Mouse (Mus musculus): Measurements from ENCODE around the gene Nmi. TPM values are rescaled to one million over a fixed set of nuclear protein-coding genes. Genes with fewer than 3 reads are reported as not detected.

The Nmi gene
- polyA plus RNA-seq, 1 experiment from 2014 or later = 16.4 TPM

DNA sequence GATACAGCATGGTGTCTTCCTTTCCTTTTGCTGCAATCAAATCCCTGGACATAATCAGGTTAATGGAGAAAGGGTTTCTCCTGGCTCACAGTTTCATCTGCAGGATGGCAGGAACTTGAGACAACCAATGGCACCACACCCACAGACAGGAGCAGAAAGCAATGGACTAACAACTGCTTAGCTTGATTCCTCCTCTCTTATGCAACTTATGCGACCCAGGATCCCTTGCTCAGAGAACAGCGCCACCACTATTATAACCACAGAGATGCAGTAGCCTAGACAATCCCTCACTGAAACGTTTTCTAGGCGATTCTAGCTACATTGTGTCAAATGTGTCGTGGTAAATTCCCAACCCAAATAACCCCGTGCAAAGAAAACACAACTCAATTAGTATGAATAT, 36.3 kb downstream of the Nmi start:
- peaks cover 17% of the 10 kb centered on the region for H3K4me1 ChIP-seq
- H3K27ac ChIP-seq = no peak overlapping the region
- WGBS = 72% methylated on average over 6 of the region's 6 CpGs
- no peak for ATAC-seq (replicated peaks; ENCODE audit: low FRiP score)
- no peak overlapping the region for H3K9ac ChIP-seq
- H3K27me3 ChIP-seq = no peaks in the 10 kb centered on the region
- no peaks in the 10 kb centered on the region for H3K36me3 ChIP-seq
- no peak overlapping the region for H3K4me2 ChIP-seq
- H3K9me3 ChIP-seq (replicated peaks) = no peaks in the 10 kb centered on the region
- no peak overlapping the region for H3K4me3 ChIP-seq (replicated peaks)

DNA sequence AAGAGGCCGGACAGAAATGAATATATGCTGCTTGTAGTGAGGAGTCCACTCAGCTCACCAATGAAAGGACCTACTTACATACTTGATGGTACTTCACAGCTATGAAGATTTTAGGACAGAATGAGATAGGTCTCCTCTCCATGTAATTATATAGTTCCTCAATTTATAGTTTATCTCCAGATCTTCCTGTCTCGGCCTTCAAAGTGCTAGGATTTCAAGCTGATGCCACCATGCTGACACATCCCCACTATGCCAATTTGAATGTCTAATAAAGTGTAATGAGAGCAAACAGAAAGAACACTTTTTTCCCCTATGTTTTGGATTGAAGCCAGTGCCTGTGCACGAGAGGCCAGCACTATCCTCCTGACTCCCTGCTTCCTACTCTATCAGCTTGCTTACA, 36.7 kb downstream of the Nmi start:
- peaks cover 17% of the 10 kb centered on the region for H3K4me1 ChIP-seq
- whole genome bisulfite sequencing = 78% methylated on average over 3 of the region's 3 CpGs
- no peak overlapping the region for H3K27ac ChIP-seq
- no peak overlapping the region for H3K9ac ChIP-seq
- no peaks in the 10 kb centered on the region for H3K27me3 ChIP-seq
- H3K9me3 ChIP-seq (replicated peaks) = no peaks in the 10 kb centered on the region
- no peak overlapping the region for H3K4me3 ChIP-seq (replicated peaks)
- no peak for ATAC-seq (replicated peaks; ENCODE audit: low FRiP score)
- H3K36me3 ChIP-seq = no peaks in the 10 kb centered on the region
- no peak overlapping the region for H3K4me2 ChIP-seq

DNA sequence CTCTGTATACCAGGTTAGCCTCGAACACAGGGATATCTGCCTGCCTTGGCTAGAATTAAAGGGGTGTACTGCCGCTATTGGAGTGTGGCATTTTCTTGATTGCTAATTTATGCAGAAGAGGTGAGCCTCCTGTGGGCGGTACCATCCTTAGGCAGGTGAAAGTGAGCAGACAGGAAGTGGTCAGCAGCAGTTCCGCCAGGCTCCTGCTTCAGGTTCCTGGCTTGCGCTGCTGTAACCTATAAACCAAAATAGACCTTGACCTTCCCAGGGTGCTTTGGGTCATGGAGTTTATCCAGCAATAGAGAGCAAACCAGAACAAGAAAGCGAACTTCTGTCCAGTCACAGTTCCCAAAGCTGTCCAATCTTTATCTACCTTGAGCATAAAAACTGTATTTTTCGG, 37.4 kb downstream of the Nmi start:
- H3K9ac ChIP-seq = no peak overlapping the region
- H3K4me2 ChIP-seq = no peak overlapping the region
- H3K27ac ChIP-seq = no peak overlapping the region
- WGBS = 91% methylated on average over 7 of the region's 7 CpGs
- no peak overlapping the region for H3K4me3 ChIP-seq (replicated peaks)
- no peaks in the 10 kb centered on the region for H3K9me3 ChIP-seq (replicated peaks)
- H3K4me1 ChIP-seq = peaks cover 17% of the 10 kb centered on the region
- H3K36me3 ChIP-seq = no peaks in the 10 kb centered on the region
- ATAC-seq (replicated peaks; ENCODE audit: low FRiP score) = no peak
- no peaks in the 10 kb centered on the region for H3K27me3 ChIP-seq

DNA sequence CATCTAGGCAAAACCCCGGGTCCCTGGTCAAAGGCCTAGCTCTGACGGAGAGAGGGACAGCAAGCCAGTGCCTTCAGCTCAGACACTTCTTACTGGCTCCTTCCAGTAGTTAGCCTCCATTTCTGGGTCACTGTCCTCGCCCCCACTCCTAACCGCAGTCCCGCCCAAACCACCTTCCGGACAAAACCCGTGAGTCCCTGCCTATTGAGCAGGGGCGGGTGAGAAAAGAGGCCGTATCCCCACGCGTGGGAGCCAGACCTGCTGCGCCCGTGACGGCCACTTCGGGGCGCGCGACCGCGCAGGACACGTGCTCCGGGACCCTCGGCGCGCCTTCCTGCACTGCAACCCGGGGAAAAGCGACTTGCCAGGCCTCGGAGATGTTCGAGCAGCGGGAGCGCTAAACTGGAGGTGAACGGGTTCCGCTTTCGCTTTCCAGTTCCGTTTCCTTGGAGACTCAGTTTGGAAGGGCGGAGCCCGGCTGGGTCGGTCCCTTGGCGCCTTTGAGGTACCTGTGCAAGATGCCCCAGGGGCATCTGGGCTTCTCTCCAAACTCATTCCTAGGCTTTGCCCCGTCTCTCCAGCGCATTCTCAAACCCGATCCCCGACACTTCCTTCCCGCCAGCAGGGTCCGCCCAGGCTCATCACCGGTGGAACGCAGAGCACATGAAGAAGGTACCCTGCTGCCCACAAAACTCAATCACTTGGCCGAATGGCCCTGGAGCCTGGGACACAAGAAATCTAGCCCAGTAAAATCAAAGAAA, 38.5 kb downstream of the Nmi start, which contains the start of gene Rbm43:
Rbm43 (minus strand) TSS at position 590 of the 761 bp plus-strand sequence.
- no peaks in the 10 kb centered on the region for H3K27me3 ChIP-seq
- no peaks in the 10 kb centered on the region for H3K9me3 ChIP-seq (replicated peaks)
- WGBS = under 1% methylated on average over 48 of the region's 48 CpGs
- H3K9ac ChIP-seq = peak within 1 kb of the TSS; percentile 56
- H3K4me3 ChIP-seq (replicated peaks) = peak within 1 kb of the TSS; percentile 73
- peaks cover 5% of the 10 kb centered on the region for H3K36me3 ChIP-seq
- peaks cover 17% of the 10 kb centered on the region for H3K4me1 ChIP-seq
- peak; percentile 80 for ATAC-seq (replicated peaks; ENCODE audit: low FRiP score)
- H3K27ac ChIP-seq = peak within 1 kb of the TSS; percentile 64
- H3K4me2 ChIP-seq = peak within 1 kb of the TSS; percentile 91

DNA sequence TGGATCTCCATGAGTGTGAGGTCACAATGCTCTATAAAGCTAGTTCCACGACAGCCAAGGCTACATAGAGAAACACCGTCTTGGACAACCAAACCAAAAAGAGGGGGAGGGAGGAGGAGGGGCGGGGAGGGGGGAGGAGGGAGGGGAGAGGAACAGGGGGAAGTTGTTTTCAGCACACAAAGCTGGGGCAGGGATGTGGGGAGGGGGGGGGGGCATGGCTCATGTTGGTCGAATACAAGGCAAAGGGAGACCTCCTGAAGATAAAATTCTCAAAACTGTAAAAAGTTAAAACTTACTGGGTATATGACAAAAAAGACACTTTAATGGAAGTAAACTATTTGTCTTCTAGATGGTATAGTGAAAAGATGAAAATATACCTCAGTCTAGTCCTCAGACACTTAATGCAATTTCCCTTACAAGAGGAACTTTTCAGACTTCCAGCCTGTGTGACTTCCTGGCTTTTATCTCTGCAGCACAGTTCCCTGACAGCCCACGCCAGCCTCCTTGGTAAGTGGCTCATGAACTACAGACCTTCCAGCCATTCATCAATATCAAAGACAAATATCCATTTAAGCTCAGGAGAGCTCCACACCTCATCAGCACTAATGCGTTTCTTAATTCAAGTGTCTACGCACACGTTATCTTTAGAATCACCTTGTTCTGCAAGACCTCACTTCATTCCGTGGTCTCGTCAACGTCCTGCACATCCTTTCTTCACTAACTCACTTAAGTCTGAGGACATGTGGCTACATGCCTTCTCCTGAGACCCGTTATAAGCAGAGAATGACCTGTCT, 39.8 kb downstream of the Nmi start:
- H3K9ac ChIP-seq = no peak overlapping the region
- H3K4me1 ChIP-seq = peaks cover 17% of the 10 kb centered on the region
- H3K9me3 ChIP-seq (replicated peaks) = no peaks in the 10 kb centered on the region
- H3K4me3 ChIP-seq (replicated peaks) = peak overlapping the region; percentile 73
- WGBS = 37% methylated on average over 11 of the region's 12 CpGs
- H3K36me3 ChIP-seq = peaks cover 6% of the 10 kb centered on the region
- H3K27me3 ChIP-seq = no peaks in the 10 kb centered on the region
- H3K27ac ChIP-seq = no peak overlapping the region
- H3K4me2 ChIP-seq = peak overlapping the region; percentile 91
- ATAC-seq (replicated peaks; ENCODE audit: low FRiP score) = no peak

DNA sequence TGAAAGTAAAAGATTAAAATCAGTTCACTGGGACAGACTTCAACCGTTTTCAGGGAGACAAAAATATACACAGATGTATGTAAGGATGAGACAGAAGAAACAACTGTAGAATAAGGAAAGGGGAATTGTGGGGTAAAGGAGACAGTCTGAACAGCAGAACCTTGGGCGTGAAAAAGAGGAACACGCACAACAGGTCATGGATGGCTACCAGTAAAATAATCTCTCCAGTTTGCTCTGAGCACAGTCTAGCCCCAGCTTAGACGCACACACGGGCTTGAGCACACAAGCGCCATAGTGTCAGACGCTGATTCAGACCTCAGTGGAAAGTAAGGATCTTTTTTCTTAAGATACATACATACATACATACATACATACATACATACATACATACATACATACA, 42.1 kb downstream of the Nmi start:
- WGBS = 62% methylated on average over 7 of the region's 7 CpGs
- Histone ChIP-seq H3K4me3 (replicated peaks) (no peak overlapping the region), H3K27me3 (no peaks in the 10 kb centered on the region), H3K9me3 (replicated peaks) (no peaks in the 10 kb centered on the region), H3K4me2 (no peak overlapping the region), H3K9ac (no peak overlapping the region), H3K27ac (no peak overlapping the region), H3K4me1 (peaks cover 17% of the 10 kb centered on the region), H3K36me3 (peaks cover 8% of the 10 kb centered on the region)
- ATAC-seq (replicated peaks; ENCODE audit: low FRiP score) = no peak

DNA sequence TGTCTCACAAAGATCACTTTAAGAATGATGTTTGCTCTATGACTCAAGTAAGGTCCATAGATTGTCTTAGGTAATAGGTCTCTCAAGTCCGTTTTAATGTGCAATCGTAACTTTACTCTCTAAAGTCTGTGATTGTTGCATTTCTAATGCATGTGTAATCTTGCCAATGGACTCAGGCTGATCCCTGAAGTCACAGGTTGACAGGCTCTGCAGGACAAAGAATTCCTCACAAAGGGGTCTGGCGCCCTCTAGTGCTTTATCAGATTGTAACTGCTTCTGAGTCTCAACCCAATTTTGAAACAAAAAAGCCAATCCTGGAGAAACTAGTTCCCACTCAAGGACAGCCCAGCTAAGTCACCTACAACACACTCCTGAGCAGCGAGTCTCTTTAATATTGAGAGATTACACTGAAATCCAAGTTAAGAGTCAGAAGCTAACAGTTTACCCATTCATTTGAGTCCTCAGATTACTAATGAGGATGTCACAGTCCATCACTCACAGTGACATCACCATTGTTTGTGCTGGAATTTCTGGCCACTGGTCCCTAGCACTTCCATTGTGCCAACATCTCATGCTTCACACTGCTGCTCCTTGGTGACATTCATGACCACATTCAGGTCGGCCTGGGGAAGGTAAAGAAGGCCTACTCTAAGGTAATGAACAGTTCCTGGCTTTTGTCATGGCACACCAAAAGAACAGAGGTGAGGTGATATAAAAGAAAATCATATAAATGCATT, 58.2 kb downstream of the Nmi start:
- Histone ChIP-seq H3K9ac (no peak overlapping the region), H3K4me2 (no peak overlapping the region), H3K27me3 (no peaks in the 10 kb centered on the region), H3K27ac (no peak overlapping the region), H3K9me3 (replicated peaks) (no peaks in the 10 kb centered on the region), H3K4me3 (replicated peaks) (no peak overlapping the region), H3K36me3 (no peaks in the 10 kb centered on the region), H3K4me1 (peaks cover 22% of the 10 kb centered on the region)
- 17% methylated on average over 5 of the region's 5 CpGs for WGBS
- ATAC-seq (replicated peaks; ENCODE audit: low FRiP score) = peak; percentile 71

DNA sequence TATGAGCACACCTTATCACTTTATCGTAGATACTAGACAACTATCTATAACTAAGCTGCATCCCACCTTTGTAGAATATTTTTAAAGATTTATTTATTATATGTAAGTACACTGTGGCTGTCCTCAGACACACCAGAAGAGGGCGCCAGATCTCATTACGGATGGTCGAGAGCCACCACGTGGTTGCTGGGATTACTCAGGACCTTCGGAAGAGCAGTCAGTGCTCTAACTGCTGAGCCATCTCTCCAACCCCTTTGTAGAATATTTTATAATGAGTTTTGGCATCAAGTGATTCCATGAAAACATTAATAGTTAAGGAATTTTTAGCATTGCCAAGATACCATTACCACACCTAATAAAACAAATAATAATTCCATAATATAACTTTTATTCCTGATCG, 58.8 kb downstream of the Nmi start:
- H3K9me3 ChIP-seq (replicated peaks) = no peaks in the 10 kb centered on the region
- no peak overlapping the region for H3K27ac ChIP-seq
- no peak overlapping the region for H3K4me3 ChIP-seq (replicated peaks)
- H3K9ac ChIP-seq = no peak overlapping the region
- H3K4me1 ChIP-seq = peaks cover 22% of the 10 kb centered on the region
- H3K4me2 ChIP-seq = no peak overlapping the region
- no peak for ATAC-seq (replicated peaks; ENCODE audit: low FRiP score)
- no peaks in the 10 kb centered on the region for H3K27me3 ChIP-seq
- 61% methylated on average over 7 of the region's 7 CpGs for WGBS
- H3K36me3 ChIP-seq = no peaks in the 10 kb centered on the region

DNA sequence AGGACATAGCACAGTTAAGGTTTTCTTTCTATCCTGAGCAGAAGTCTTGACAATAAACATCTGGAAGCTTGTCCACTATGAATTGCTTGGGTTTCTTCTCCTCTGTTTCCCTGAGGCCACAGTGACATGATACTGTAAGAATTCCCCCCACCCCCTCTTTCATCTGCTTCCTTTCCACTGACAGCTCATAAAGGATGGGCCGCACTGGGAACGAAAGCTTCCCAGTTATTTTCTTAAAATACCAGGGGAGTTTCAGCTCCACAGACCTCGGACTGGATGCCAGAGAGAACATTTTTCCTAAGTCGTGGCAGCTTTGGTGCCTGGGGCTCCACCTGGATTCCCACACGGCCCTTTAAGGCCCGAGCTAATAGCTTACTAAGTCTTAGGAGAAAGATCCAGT, 60.6 kb downstream of the Nmi start:
- WGBS = 7% methylated on average over 6 of the region's 6 CpGs
- Histone ChIP-seq H3K36me3 (no peaks in the 10 kb centered on the region), H3K4me1 (peaks cover 22% of the 10 kb centered on the region), H3K4me3 (replicated peaks) (no peak overlapping the region), H3K27ac (peak overlapping the region; percentile 78), H3K4me2 (peak overlapping the region; percentile 36), H3K9me3 (replicated peaks) (no peaks in the 10 kb centered on the region), H3K27me3 (no peaks in the 10 kb centered on the region), H3K9ac (no peak overlapping the region)
- peak; percentile 54 for ATAC-seq (replicated peaks; ENCODE audit: low FRiP score)

DNA sequence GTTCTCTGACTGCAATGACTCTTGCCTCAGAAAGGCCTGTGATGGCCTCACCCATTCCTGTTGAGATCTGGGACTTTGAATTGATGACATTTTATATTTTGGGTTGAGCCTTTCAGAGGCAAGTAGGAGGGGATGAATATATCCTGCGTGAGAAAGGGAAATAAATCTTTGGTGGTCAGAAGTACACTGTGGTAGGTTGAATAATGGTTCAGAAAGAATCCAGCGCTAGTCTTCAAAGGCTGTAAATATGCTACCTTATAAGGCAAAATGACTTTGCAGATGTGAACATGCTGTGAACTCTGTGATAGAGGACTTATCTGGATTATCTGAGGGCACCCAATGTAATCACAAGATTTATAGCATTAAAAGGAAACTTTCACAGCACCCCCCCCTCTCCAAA, 61.4 kb downstream of the Nmi start:
- peak overlapping the region; percentile 78 for H3K27ac ChIP-seq
- 33% methylated on average over 2 of the region's 2 CpGs for WGBS
- ATAC-seq (replicated peaks; ENCODE audit: low FRiP score) = no peak

DNA sequence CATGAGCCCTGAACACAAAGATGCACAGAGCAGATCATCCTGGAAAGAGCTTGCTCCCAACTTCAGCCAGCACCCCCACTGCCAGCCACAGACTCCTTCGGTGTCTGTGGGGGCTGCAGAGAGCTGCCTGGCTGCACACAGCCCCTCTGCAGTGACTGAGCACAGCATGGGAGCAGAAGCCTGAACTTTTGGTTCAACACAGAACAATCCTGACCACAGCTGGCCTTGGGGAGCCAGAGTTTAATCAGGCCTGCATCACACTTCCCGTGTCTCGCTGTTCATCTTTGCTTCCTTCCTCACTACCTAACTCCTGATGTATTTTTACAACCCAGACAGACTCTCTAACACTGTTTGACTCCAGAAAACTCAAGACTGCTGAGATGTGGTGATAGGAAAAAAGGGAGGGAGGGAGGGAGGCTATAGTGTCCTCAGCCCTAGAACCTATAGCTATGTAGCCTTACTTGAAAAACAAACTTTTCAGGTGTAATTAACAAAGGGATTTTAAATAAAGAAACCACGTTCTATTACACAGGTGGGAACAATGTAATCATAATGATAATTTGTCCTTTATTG, 65.7 kb downstream of the Nmi start:
- WGBS = 50% methylated on average over 4 of the region's 4 CpGs

More for the DNA sequence above, 61.4 kb downstream of the Nmi start:
- Histone ChIP-seq H3K36me3 (no peaks in the 10 kb centered on the region), H3K9ac (no peak overlapping the region), H3K4me1 (peaks cover 25% of the 10 kb centered on the region), H3K27me3 (no peaks in the 10 kb centered on the region), H3K4me3 (replicated peaks) (no peak overlapping the region), H3K9me3 (replicated peaks) (no peaks in the 10 kb centered on the region), H3K4me2 (no peak overlapping the region)

More for the DNA sequence above, 65.7 kb downstream of the Nmi start:
- no peaks in the 10 kb centered on the region for H3K27me3 ChIP-seq
- ATAC-seq (replicated peaks; ENCODE audit: low FRiP score) = no peak
- no peak overlapping the region for H3K9ac ChIP-seq
- no peaks in the 10 kb centered on the region for H3K36me3 ChIP-seq
- H3K9me3 ChIP-seq (replicated peaks) = no peaks in the 10 kb centered on the region
- H3K4me1 ChIP-seq = peaks cover 14% of the 10 kb centered on the region
- H3K27ac ChIP-seq = no peak overlapping the region
- H3K4me3 ChIP-seq (replicated peaks) = no peak overlapping the region
- H3K4me2 ChIP-seq = no peak overlapping the region
